Mouse (Mus musculus) heart, adult 11 months (tissue): ENCODE results near the gene Fgf22.
"Not testable (repeated sequence)": the region's sequence is repeated elsewhere in the genome, so short reads cannot be mapped to it uniquely, and the experiment has no call there.

Experiments
- DNase-seq: peaks from one replicate; pipeline ENCODE4 v3.0.0; 2022

The Fgf22 gene

DNA sequence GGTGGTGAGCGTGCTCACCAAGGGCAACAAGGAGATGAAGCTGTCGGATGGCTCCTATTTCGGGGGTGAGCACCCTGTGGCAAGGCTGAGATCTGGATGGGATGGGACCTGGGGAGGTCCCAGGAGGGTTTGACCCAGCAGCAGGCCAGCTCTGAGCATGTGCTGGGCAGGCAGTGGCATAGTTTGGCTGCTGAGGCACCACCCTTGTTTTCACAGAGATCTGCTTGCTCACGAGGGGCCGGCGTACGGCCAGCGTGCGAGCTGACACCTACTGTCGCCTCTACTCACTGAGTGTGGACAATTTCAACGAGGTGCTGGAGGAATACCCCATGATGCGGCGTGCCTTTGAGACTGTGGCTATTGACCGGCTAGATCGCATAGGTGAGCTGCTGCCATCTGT, 21.0 kb upstream of the Fgf22 start:
- DNase-seq, result peak; percentile 95

DNA sequence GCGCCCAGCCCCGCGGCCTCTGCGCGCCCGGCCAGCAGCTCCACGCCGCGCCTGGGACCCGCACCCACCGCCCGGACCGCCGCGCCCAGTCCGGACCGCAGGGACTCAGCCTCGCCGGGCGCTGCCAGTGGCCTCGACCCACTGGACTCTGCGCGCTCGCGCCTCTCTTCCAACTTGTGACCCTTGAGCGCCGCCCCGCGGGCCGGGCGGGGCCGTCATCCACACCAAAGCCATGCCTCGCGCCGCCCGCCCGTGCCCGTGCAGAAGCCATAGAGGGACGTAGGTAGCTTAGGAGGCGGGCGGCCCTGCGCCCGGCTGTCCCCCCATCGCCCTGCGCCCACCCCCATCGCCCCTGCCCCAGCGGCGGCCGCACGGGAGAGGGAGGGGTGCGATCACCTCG, 19.5 kb upstream of the Fgf22 start:
- DNase-seq, result no peak

DNA sequence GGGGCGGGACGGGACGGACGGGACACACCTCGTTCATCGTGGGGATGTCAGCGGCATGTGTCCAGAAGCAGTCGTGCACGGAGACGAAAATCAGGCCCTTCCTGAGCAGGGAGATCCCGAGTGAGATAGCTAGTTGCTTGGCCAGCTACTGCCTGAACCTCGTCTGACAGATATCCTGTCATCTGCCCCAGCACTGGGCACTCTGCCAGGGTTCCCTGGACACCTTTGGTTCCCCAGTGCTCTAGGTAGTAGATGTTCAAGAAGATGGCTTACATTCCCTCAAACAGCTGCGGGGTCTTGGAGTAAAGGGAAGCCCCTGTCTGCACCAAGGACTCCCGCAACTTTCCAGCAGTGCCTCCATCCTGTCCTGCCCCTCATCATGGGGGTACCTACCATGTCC, 18.2 kb upstream of the Fgf22 start:
- DNase-seq, result no peak

DNA sequence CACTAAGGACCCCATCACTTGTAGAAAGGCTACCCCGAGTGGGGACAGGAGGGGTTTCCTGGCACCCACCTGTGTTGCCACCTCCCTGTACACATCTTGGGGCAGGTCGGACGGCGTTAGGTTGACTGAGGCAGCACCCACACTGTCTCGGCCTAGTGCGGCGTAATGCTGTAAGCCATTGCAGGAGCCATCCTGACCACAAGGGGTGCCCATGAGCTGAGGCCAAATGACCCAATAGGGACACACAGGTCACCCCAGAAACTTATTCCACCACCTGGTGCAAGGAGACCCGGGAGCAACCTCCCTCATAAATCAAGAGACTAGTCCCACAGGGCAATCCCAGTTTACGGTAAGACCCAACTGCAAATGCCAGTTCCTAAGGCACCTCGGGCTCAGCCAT, 16.6 kb upstream of the Fgf22 start:
- DNase-seq, result no peak

DNA sequence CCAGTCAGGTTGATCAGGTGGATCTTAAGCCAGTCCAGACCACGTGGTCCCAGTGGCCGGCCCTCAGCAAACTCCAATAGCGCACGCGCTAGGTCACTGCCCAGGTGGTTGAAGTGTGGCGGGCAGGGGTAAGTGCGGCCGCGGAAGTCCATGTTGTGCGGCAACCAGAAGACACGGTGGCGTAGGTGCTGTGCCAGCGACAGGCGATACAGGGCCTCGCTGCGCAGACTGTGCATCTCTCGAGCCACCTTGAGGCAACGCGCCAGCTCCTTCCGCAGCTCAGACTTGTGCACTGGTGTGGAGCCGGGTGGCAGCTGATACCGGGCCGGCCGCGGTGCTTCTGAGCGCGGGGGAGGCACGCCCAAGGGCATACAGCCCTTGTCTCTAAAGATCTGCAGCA, 15.6 kb upstream of the Fgf22 start:
- DNase-seq, result no peak

DNA sequence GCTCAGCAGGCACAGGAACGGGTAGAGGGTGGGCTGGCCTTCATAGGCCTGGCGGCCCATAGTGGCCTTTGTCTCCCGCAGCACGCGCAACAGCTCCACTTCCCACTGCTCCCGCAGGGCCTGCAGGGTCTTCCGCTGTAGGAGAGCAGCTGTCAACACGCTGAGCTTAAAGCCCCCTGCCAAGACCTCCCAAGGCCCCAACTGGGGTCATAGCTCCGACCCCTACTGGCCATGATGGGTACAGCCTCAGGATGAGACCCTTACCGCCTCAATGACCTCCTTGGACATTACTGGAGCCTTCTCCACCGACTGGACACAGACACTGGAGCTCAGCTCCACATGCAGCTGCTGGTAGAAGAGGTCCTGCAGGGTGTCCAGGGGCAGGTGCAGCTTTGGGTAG, 14.0 kb upstream of the Fgf22 start:
- no peak for DNase-seq

DNA sequence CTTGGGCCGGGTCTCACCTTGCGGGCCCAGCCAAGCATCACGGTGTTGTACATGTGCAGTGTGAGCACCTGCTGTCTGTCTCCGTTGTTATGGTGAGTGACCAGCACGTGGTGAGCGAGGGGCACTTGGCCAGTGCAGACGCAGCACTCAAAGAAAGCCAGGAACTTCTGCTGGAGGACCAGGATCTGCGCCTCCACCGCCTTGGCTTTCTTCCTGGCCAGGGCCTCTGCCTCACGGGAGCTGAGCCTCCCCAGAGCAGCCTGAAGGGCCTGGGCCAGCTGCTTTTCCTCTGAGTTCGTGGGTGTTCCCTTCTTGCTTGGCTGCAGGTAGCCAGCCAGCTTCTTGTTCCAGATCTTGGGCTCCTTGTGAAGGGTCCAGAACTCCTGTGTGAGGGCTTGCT, 11.7 kb upstream of the Fgf22 start:
- no peak for DNase-seq

DNA sequence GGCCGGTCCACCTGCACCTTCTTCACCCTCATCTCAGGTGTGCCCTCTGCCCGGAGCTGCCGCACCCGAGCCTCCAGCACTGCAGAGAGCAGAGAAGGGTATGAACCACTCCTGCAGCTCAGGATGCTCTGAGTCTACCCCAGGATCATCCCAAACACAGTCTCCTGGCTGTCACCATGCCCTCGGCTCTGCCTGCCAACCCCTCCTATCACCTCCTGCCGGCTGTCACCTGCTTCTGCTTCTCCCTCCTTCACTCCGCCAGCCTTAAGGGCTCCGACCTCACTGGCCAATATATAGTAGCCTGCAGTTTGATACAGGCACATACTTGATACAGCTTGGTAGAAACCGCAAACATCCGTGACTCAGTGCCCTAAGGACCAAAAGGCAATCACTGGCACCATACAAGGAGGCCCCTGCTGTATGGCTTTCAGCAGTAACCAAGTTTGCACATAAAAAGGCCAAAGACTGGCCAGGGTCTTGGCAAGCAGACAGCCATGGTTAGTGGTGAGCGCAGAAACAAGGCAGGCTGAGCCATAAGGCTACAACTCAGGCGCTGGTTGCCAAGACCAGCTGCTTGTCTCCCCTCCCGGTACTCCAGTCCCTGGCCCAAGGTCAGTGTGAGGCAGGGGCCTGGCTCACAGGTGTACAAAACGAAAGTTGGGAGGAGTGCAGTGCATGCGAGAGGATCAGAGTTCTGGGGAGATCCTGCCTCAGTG, 11.1 kb upstream of the Fgf22 start:
- DNase-seq, result no peak

DNA sequence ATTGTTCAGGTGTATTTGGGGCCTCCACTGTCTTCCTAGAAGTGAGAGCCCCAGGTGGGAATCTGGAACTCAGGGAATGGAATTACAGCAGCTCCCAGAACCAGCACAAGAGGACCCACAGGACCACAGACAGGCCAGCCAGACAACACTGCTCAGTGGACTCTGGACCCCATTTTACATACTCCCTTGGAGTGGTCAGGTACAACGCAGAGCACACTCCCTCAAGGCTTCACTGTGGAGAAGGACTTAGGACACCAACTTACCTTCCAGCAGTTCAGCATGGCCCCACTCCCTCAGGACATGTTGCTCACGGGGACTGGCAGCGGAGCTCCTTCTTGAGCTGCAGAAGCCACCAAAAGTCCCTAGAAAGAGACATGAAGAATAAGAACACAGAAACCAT, 9.5 kb upstream of the Fgf22 start:
- DNase-seq, result no peak

DNA sequence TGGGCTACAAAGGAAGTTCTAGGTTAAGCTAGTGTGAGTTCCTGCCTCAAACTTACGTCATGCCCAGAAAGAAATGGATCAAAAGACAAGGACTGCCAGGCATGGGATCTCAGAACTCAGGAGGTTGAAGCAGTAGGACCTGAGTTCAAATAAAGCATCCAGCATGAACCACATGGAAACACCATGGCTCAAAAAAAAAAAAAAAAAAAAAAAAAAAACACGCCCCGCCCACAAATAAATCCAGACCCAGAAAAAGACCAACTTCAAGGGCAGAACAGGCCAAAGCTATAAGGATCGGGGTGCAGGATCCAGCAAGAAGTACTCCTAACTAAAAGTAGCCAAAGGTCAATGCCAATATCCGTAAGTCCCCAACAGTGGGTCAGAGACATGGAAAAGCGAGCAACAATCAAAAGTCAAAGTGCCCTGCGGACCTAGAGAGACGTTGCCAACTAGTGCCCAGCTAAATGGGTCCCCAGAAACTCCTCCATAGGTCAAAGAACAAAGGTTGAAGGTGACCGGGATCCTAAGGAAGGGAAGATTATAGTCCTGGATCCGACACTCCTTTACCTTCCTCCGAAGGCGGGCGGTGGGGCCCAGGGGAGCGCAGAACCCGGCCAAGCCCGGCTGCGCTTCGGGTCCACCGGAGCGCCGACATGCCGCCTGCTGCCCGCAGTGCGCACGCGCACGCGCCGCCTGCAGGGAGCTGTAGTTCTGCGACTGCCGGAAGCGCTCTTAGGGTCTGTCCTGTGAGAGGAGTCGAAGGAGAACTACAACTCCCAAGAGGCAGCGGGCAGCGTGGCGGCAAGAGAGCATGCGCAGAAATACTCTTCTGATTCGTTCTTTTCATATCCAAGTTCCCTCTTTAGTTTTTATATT, 8.7 kb upstream of the Fgf22 start, which contains the start of gene Polrmt:
Gene Polrmt, minus strand, starts transcription at position 684 of the 876 bp plus-strand sequence.
- DNase-seq, result peak; percentile 100

DNA sequence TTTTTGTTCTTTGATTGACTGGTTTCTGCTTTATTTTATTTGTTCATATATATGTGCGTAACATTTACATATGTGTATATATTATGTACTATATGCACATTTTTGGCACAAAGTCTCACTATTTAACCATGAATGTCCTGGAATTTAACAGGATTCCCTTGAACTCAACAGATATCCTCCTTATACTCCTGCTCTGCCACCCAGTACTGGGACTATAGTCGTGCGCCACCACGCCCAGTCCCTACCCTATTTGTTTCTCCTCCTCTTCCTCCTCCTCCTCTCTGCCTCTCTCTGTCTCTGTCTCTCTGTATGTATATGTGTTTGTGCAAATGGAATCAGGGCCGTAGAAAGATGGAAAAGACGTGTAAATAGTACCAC, 8.1 kb upstream of the Fgf22 start:
- no peak for DNase-seq

DNA sequence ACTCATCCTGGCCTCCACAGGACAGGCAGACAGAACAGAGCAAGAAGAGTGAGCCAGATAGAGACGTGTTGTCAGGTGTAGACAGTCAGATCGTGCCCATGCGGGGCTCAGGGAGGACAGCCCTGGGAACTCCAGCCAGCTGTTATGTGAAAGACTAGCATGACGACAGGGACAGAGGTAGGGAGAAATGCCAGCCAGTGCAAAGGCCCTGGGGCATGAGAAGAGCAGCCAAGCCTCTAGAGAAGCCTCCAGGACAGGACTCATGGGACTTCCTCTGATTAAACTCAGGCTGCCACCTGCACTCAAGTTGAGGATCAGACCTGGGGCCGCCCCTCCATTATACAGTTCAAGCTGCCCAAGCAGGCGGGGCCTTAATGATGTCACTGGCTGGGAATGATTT, 6.4 kb upstream of the Fgf22 start:
- DNase-seq, result no peak

DNA sequence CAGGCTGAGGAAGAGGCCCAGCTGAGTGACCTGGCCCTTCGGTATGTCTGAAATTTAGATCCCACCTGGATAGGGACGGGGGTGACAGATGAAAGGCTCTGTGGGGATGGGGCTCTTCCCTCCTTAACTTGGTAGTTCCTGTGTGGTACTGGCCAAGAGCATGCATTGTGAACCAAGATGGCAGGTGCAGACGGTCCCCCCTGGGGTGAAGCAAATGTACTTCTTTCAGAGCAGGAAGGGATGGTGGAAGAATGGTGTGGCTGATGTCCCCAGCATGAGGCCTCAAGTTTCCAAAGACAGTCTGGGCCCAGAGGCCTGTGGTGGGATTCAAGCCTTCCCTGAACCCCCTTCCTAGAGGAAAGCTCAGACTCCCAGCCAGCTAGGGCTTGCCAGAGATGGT, 978 bp downstream of the Fgf22 start:
- DNase-seq, result no peak

DNA sequence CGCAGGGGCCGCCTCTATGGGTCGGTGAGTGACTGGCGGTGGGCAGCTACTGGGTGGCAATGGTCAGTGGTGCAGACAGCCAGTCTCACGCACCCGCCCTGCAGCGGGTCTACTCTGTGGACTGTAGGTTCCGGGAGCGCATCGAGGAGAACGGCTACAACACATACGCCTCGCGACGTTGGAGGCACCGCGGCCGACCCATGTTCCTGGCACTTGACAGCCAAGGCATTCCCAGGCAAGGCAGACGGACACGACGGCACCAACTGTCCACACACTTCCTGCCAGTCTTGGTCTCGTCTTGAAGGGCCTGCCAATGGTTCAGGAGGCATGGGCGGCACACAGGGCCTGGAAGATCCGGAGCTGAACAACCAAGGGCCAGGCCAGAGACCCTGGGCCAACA, 1.8 kb downstream of the Fgf22 start:
- DNase-seq, result peak; percentile 83

DNA sequence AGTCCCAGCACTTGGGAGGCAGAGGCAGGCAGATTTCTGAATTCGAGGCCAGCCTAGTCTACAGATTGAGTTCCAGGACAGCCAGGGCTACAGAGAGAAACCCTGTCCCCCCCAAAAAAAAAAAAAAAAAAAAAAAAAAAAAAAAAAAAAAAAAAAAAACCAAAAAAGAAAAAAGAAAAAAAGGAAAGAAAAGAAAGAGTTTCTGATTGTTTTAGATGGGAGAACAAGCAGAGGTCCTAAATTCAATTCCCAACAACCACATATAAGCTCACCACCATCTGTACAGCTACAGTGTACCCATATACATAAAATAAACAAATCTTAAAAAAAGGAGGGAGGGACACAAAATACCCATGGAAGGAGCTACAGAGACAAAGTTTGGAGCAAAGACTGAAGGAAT, 4.8 kb downstream of the Fgf22 start:
- not testable (repeated sequence) for DNase-seq

DNA sequence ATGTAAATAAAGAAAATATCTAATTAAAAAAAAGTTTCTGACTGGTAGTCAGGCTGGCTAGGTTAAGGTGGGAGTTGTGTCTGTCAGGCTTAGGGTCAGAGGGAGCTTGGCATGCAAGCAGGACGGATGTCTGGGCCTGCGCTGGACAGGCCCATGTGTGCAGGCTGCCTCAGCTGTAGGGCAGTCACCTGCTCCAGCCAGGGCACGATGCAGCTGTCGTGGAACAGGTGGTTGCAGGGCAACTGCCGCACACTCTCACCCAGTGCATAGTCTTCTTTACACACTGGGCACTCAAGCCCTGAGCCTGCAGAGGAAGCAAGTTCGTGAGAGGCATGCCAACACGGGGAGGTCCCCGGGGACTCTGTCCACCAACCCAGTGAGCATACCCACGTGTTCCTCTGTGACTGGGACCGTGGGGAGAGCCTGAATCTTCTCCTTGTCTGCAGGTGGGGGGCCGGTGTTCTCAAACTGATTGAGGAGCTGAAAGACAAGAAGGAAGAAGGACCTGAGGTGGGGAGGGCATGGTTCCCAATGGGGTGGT, 5.8 kb downstream of the Fgf22 start:
- no peak for DNase-seq

DNA sequence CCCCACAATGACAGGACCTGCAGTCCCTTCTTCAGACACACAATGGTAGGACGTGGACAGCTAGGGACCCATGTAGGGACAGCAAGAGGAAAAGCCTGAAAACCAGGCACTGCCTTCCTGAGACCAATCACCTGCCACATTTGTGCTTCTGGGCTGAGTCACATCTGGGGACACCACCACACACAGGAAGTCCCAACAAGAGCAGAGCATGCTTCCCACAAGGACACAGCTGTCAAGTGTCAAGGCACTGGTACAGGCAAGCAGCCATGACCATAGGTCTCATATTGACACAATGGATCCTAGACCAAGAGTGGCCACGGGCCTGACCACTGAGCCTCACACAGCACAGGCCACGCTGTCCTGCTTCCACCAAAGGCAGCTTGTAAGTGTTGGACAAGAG, 8.0 kb downstream of the Fgf22 start:
- DNase-seq, result no peak

DNA sequence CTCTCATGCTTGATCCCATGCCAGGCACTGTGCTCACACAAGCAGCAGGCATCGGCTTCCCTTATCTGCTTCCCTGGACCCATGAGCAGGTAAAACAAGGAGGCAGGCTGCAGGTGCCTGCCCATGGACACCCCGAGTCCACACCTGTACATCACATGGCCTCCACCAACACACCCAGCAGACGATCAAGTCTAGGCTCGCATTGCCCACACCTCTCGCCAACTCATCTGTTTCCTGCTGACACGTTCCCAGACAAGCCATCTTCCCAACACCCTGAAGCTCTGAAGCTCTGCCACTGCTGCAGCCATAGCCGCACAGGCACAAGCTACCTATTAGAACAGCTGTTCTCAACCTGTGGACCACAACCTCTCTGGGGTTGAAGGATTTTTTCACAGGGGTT, 9.4 kb downstream of the Fgf22 start:
- no peak for DNase-seq

DNA sequence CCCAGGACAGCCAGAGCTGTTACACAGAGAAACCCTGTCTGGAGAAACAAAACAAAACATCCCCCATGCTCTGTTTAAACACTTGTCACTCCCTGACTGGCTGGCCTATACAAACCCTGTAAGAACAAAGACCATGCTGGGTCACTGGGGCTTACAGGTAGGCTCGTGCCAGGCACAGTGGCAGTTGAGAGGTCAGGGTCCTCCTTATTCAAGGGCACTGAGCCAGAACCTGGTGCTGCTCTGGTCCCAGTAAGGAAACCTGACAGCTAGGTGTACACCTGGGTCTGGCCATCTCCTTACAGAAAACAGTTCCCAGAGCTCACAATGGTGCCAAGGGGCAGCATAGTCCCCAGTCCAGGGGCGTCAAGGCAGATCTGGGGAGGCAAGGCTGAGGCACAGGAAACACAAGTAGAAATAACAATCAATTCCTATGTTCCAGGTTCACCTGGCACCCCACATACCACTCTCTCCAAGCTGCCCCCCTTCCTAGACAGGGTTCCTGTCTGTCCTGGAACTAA, 10.4 kb downstream of the Fgf22 start:
- DNase-seq, result no peak

DNA sequence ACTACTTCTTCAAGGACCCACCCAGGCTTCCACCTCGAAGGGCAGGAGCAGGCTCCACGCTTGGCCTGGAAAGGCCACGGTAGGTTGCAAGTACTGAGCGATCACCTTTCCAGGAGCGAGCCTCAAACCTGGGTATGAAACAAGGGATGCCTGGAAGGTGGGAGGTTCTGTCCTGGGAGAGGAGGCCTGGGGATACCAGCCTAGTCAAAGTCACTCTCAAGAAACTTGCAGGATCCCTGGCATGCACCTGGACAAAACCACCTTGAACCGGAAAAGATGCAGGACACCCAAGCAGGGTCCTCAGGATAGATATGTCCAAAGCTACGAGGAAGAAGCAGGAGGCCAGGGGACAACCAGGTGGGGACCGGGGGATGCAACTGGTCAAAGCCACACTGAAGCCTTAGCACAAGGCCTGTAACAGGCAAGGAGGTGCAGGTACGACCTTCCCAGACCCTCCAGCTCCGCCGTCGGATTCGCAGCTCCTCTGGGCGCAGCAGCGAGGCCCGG, 11.2 kb downstream of the Fgf22 start:
- DNase-seq, result peak; percentile 96

DNA sequence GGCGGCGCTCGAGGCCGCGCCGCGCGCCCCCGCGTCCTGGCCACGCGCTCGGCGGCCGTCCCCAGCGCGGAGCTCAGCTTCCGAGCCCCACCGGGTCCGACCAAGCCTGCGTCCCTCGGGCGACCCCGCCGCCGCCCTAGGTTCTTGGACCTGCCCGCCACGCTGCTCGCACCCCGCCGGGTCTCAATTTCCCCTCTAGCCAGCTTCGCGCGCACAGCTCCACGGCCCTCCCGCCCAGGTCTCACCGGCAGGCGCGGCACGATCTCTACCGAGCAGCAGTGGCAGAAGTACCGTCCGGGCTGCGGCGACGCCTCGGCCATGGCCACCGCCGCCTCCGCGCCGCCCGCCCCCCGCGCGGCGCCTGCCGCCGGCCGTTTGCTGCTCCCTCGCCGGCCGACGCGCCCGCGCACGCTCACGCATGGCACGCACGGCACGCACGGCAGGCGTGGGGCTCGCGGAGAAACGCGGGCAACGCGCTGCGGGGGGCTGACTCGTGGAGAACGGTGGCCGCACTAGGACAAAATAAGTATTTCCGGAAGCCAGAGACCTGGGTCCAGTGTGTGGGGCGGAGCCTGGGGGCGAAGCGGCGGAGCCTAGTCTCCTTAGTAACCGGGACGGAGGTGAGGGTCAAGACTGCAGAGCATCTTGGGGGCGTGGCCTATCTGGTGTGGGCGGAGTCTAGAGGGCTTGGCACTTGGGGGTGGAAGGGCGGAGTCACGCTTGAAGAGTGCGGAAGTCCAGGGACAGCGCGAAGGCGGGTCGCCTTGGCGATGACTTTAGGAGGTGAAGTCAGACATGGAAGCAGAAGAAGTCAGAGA, 11.8 kb downstream of the Fgf22 start, which contains the start of gene Rnf126:
Gene Rnf126, minus strand, starts transcription at position 445 of the 818 bp plus-strand sequence.
- peak; percentile 100 for DNase-seq

DNA sequence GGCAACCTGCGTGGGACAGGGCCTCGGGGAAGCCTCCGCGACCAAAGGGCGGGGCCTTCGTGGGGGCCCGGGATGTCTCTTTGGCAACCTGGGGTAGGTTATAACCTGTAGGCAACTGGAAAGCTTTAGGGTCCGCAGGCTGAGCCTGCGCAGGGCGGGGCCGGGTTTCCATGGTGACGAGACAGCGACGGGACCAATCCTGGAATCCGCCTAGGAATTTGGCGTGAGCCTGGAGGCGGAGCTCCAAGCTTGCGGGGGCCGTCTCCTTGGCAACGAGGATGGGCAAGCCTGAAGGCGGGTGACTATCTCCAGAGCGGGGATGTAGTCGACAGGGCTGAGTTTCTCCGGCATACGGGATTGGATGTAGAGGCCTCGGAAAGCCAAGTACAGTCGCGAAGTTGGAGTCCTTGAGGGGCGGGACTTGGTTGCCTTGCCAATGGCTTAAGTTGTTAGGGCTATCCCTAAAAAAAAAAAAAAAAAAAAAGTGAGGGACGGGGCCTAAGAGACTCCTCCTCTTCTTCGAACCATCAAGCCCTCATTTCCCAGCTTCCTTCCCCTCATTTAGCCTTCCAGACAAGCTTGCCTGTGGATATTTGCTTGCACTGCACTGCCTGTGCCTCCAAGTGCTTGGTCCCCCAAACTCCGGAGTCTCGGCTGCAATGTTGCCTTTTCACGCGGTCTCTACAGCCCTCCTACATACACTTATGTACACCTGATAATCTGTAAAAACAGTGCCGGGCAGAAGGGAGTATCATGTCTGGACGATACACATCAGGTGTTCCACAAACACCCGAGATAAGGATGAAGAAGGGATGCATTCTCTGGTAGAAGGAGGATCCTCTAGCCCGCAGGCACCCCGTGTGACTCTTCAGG, 12.7 kb downstream of the Fgf22 start:
- peak; percentile 99 for DNase-seq
